Mouse (Mus musculus) lung, postnatal 36 days (tissue): ENCODE measurements around the gene Hdac10.

Experiments
- DNase-seq: peaks from one replicate; pipeline ENCODE4 v3.0.0; 2022; ENCODE audit warnings: mixed read lengths

Hdac10 gene

GRCm38 (mm10) chr15:89147895-89148294, 19.4 kb upstream of the Hdac10 start:
- no peak for DNase-seq

GRCm38 (mm10) chr15:89147456-89147855, 19.0 kb upstream of the Hdac10 start:
- no peak for DNase-seq

- DNase-seq: peak; percentile 77
Measured at GRCm38 (mm10) chr15:89147024-89147423, 18.5 kb upstream of the Hdac10 start.

GRCm38 (mm10) chr15:89146537-89146936, 18.0 kb upstream of the Hdac10 start:
- DNase-seq: peak; percentile 74

GRCm38 (mm10) chr15:89145813-89146350, 17.4 kb upstream of the Hdac10 start:
- DNase-seq: no peak

GRCm38 (mm10) chr15:89144965-89145364, 16.5 kb upstream of the Hdac10 start:
- no peak for DNase-seq

- no peak for DNase-seq
Measured at GRCm38 (mm10) chr15:89143134-89143533, 14.6 kb upstream of the Hdac10 start.

- peak; percentile 10 for DNase-seq
Measured at GRCm38 (mm10) chr15:89141905-89142304, 13.4 kb upstream of the Hdac10 start.

GRCm38 (mm10) chr15:89141443-89141842, 12.9 kb upstream of the Hdac10 start:
- DNase-seq: no peak

GRCm38 (mm10) chr15:89140659-89141252, 12.3 kb upstream of the Hdac10 start, which contains the start of gene Mapk12:
TSS of gene Mapk12 (minus strand) at chr15:89140703.
- DNase-seq: peak; percentile 78

GRCm38 (mm10) chr15:89140048-89140658, 11.7 kb upstream of the Hdac10 start:
- DNase-seq: peak; percentile 83

GRCm38 (mm10) chr15:89138531-89138930, 10.0 kb upstream of the Hdac10 start:
- DNase-seq: no peak

GRCm38 (mm10) chr15:89138046-89138405, 9.5 kb upstream of the Hdac10 start:
- DNase-seq: no peak

GRCm38 (mm10) chr15:89137378-89138045, 9.0 kb upstream of the Hdac10 start:
- no peak for DNase-seq

GRCm38 (mm10) chr15:89136461-89137155, 8.1 kb upstream of the Hdac10 start:
- DNase-seq: no peak

GRCm38 (mm10) chr15:89131316-89131715, 2.8 kb upstream of the Hdac10 start:
- DNase-seq: peak; percentile 76

GRCm38 (mm10) chr15:89130245-89130644, 1.7 kb upstream of the Hdac10 start:
- no peak for DNase-seq

GRCm38 (mm10) chr15:89127364-89127940, 1.0 kb downstream of the Hdac10 start:
- no peak for DNase-seq

GRCm38 (mm10) chr15:89126622-89127021, 1.9 kb downstream of the Hdac10 start:
- DNase-seq: no peak

GRCm38 (mm10) chr15:89125351-89125750, 3.1 kb downstream of the Hdac10 start:
- no peak for DNase-seq

- DNase-seq: no peak
Measured at GRCm38 (mm10) chr15:89124312-89124711, 4.2 kb downstream of the Hdac10 start.

GRCm38 (mm10) chr15:89123595-89123994, 4.9 kb downstream of the Hdac10 start:
- DNase-seq: no peak
